Mouse (Mus musculus): Measurements from ENCODE around the gene Pou2f1. TPM values are rescaled to one million over a fixed set of nuclear protein-coding genes. Genes with fewer than 3 reads are reported as not detected.
"Not testable (repeated sequence)": the region's sequence is repeated elsewhere in the genome, so short reads cannot be mapped to it uniquely, and the experiment has no call there.

The Pou2f1 gene
- polyA plus RNA-seq, 1 experiment from 2014 or later: 8.4 TPM

GRCm38 (mm10) chr1:166001121-166001903 lies 1.2 kb downstream of the Pou2f1 start:
- peaks cover 27% of the 10 kb centered on the region for H3K4me1 ChIP-seq (replicated peaks)
- H3K36me3 ChIP-seq: no peaks in the 10 kb centered on the region
- under 1% methylated on average over 46 of the region's 48 CpGs for WGBS
- no peaks in the 10 kb centered on the region for H3K27me3 ChIP-seq
- no peaks in the 10 kb centered on the region for H3K9me3 ChIP-seq (replicated peaks)
- H3K9ac ChIP-seq: peak overlapping the region; percentile 98
- H3K4me2 ChIP-seq: peak overlapping the region; percentile 92
- peak overlapping the region; percentile 93 for H3K27ac ChIP-seq
- ATAC-seq (replicated peaks; ENCODE audit: insufficient number of reproducible peaks, insufficient read depth, low FRiP score, low read depth): peak; percentile 3; the same call in 1 of the 2 replicates
- H3K4me3 ChIP-seq: peak overlapping the region; percentile 94

- Histone ChIP-seq H3K4me3 (peak overlapping the region; percentile 94), H3K36me3 (no peaks in the 10 kb centered on the region), H3K27me3 (no peaks in the 10 kb centered on the region), H3K9me3 (replicated peaks) (no peaks in the 10 kb centered on the region), H3K4me2 (peak overlapping the region; percentile 92), H3K4me1 (replicated peaks) (peaks cover 32% of the 10 kb centered on the region), H3K9ac (peak overlapping the region; percentile 98; the same call in 1 of the 2 replicates), H3K27ac (peak overlapping the region; percentile 93)
- WGBS: 15% methylated on average over 7 of the region's 7 CpGs
- ATAC-seq (replicated peaks; ENCODE audit: insufficient number of reproducible peaks, insufficient read depth, low FRiP score, low read depth): no peak
Observed at GRCm38 (mm10) chr1:166000601-166001120, 1.8 kb downstream of the Pou2f1 start.

GRCm38 (mm10) chr1:165999709-166000108 lies 2.8 kb downstream of the Pou2f1 start:
- ATAC-seq (replicated peaks; ENCODE audit: insufficient number of reproducible peaks, insufficient read depth, low FRiP score, low read depth): no peak
- no peak overlapping the region for H3K9ac ChIP-seq
- WGBS: 84% methylated on average over 1 of the region's 1 CpGs
- peaks cover 32% of the 10 kb centered on the region for H3K4me1 ChIP-seq (replicated peaks)
- no peaks in the 10 kb centered on the region for H3K36me3 ChIP-seq
- H3K4me3 ChIP-seq: no peak overlapping the region
- no peak overlapping the region for H3K27ac ChIP-seq
- H3K27me3 ChIP-seq: no peaks in the 10 kb centered on the region
- no peaks in the 10 kb centered on the region for H3K9me3 ChIP-seq (replicated peaks)
- no peak overlapping the region for H3K4me2 ChIP-seq

GRCm38 (mm10) chr1:165995661-165996055 lies 6.8 kb downstream of the Pou2f1 start:
- Histone ChIP-seq H3K4me1 (replicated peaks) (peaks cover 45% of the 10 kb centered on the region), H3K4me3 (no peak overlapping the region), H3K36me3 (no peaks in the 10 kb centered on the region), H3K27ac (no peak overlapping the region), H3K27me3 (no peaks in the 10 kb centered on the region), H3K9me3 (replicated peaks) (no peaks in the 10 kb centered on the region), H3K9ac (no peak overlapping the region), H3K4me2 (no peak overlapping the region)
- ATAC-seq (replicated peaks; ENCODE audit: insufficient number of reproducible peaks, insufficient read depth, low FRiP score, low read depth): no peak
- WGBS: 88% methylated on average over 7 of the region's 7 CpGs

- H3K27me3 ChIP-seq; H3K4me3 ChIP-seq; H3K9me3 ChIP-seq (replicated peaks); H3K4me2 ChIP-seq; H3K9ac ChIP-seq; H3K27ac ChIP-seq; H3K36me3 ChIP-seq; ATAC-seq (replicated peaks; ENCODE audit: insufficient number of reproducible peaks, insufficient read depth, low FRiP score, low read depth): not testable (repeated sequence)
- peaks cover 40% of the 10 kb centered on the region for H3K4me1 ChIP-seq (replicated peaks)
- WGBS: 91% methylated on average over 7 of the region's 7 CpGs
Observed at GRCm38 (mm10) chr1:165995011-165995660, 7.3 kb downstream of the Pou2f1 start.

GRCm38 (mm10) chr1:165994279-165994678 lies 8.2 kb downstream of the Pou2f1 start:
- H3K9ac ChIP-seq: no peak overlapping the region
- 44% methylated on average over 1 of the region's 1 CpGs for WGBS
- H3K36me3 ChIP-seq: no peaks in the 10 kb centered on the region
- H3K4me2 ChIP-seq: no peak overlapping the region
- no peaks in the 10 kb centered on the region for H3K9me3 ChIP-seq (replicated peaks)
- peak overlapping the region; percentile 44; the same call in 1 of the 2 replicates for H3K27ac ChIP-seq
- no peak overlapping the region for H3K4me3 ChIP-seq
- H3K4me1 ChIP-seq (replicated peaks): peaks cover 35% of the 10 kb centered on the region
- ATAC-seq (replicated peaks; ENCODE audit: insufficient number of reproducible peaks, insufficient read depth, low FRiP score, low read depth): no peak
- H3K27me3 ChIP-seq: no peaks in the 10 kb centered on the region

- no peak overlapping the region for H3K4me3 ChIP-seq
- ATAC-seq (replicated peaks; ENCODE audit: insufficient number of reproducible peaks, insufficient read depth, low FRiP score, low read depth): no peak
- H3K9ac ChIP-seq: no peak overlapping the region
- H3K36me3 ChIP-seq: no peaks in the 10 kb centered on the region
- peak overlapping the region; percentile 44 for H3K27ac ChIP-seq
- H3K9me3 ChIP-seq (replicated peaks): no peaks in the 10 kb centered on the region
- H3K4me2 ChIP-seq: peak overlapping the region; percentile 16; the same call in 1 of the 2 replicates
- peaks cover 31% of the 10 kb centered on the region for H3K4me1 ChIP-seq (replicated peaks)
- H3K27me3 ChIP-seq: no peaks in the 10 kb centered on the region
- WGBS: 49% methylated on average over 6 of the region's 6 CpGs
Observed at GRCm38 (mm10) chr1:165993270-165994156, 9.0 kb downstream of the Pou2f1 start.

GRCm38 (mm10) chr1:165988536-165988935 lies 13.9 kb downstream of the Pou2f1 start:
- WGBS: 82% methylated on average over 2 of the region's 2 CpGs
- Histone ChIP-seq H3K9me3 (replicated peaks) (no peaks in the 10 kb centered on the region), H3K27ac (no peak overlapping the region), H3K27me3 (no peaks in the 10 kb centered on the region), H3K4me3 (no peak overlapping the region), H3K4me1 (replicated peaks) (peaks cover 22% of the 10 kb centered on the region), H3K9ac (no peak overlapping the region), H3K36me3 (no peaks in the 10 kb centered on the region), H3K4me2 (no peak overlapping the region)
- no peak for ATAC-seq (replicated peaks; ENCODE audit: insufficient number of reproducible peaks, insufficient read depth, low FRiP score, low read depth)

- Histone ChIP-seq H3K4me3 (no peak overlapping the region), H3K9me3 (replicated peaks) (no peaks in the 10 kb centered on the region), H3K27ac (no peak overlapping the region), H3K4me2 (no peak overlapping the region), H3K36me3 (no peaks in the 10 kb centered on the region), H3K27me3 (no peaks in the 10 kb centered on the region), H3K4me1 (replicated peaks) (peaks cover 19% of the 10 kb centered on the region), H3K9ac (no peak overlapping the region)
- ATAC-seq (replicated peaks; ENCODE audit: insufficient number of reproducible peaks, insufficient read depth, low FRiP score, low read depth): no peak
- WGBS: 86% methylated on average over 2 of the region's 2 CpGs
Observed at GRCm38 (mm10) chr1:165988072-165988471, 14.4 kb downstream of the Pou2f1 start.

- Histone ChIP-seq H3K9ac (no peak overlapping the region), H3K36me3 (no peaks in the 10 kb centered on the region), H3K4me2 (no peak overlapping the region), H3K9me3 (replicated peaks) (no peaks in the 10 kb centered on the region), H3K27ac (0 out of 2 replicates have a peak overlapping the region, but pooled peaks have one; percentile 49), H3K4me1 (replicated peaks) (peaks cover 14% of the 10 kb centered on the region), H3K4me3 (no peak overlapping the region), H3K27me3 (no peaks in the 10 kb centered on the region)
- ATAC-seq (replicated peaks; ENCODE audit: insufficient number of reproducible peaks, insufficient read depth, low FRiP score, low read depth): no peak
- 51% methylated on average over 3 of the region's 3 CpGs for WGBS
Observed at GRCm38 (mm10) chr1:165985743-165986360, 16.6 kb downstream of the Pou2f1 start.
